In the genomic region with DNA sequence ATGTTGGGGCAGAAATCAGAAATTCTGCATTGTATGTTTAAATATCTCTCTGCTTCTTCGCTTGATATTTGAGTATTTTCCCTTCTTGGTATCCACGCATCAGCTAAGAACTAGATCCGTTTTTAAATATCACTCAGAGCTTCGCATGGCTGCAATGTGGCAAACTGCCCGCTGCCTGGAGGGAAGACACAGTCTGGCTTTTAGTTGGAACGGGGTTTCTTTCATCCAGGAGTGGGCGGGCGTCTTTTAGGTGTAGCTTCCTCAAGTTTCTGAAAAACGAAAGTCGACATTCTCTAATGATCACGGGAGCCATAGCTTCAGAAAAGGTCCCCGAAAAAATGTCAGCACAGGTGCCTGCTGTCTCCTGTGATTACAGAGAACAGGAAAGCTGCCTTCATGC, we compare ENCODE assay signal across 11 mouse cellular contexts. TPM values are rescaled to one million over a fixed set of nuclear protein-coding genes. Genes with fewer than 3 reads are reported as not detected.
A peak's percentile ranks its signal among the peaks of the same experiment; 100 is the strongest.
DNase-seq lines count a peak whose midpoint lies in the region; ATAC-seq and TF ChIP-seq lines count a peak whose summit lies in the region.
"Had no signal": no experiment of that assay in that cellular context is flagged by ENCODE, and none has a peak within 500 bp of the region (broad histone marks: within the 10 kb centered on the region; RNA-seq: fewer than 3 reads in every experiment).

No protein-coding gene starts in this region.

- intact Hi-C loops in heart, postnatal 14 days (cut with DNase I): no loop called here

- H3K4me1 ChIP-seq in kidney, adult 2 months (ENCODE audit: control insufficient read depth, insufficient read depth, low read length): no peaks in the 10 kb centered on the region
- no peaks in the 10 kb centered on the region for H3K4me1 ChIP-seq in liver, embryonic 11.5 days (replicated peaks; ENCODE audit: control insufficient read depth, insufficient read depth, low read length)
- no peaks in the 10 kb centered on the region for H3K4me1 ChIP-seq in forebrain, embryonic 11.5 days (replicated peaks; ENCODE audit: control insufficient read depth, insufficient read depth, low read length)
- H3K4me1 ChIP-seq in lung, adult 2 months (ENCODE audit: control insufficient read depth, insufficient read depth, low read length): no peaks in the 10 kb centered on the region

- H3K36me3 ChIP-seq in kidney, adult 2 months (ENCODE audit: control insufficient read depth, insufficient read depth, low read length): no peaks in the 10 kb centered on the region
- no peaks in the 10 kb centered on the region for H3K36me3 ChIP-seq in liver, embryonic 11.5 days (ENCODE audit: control insufficient read depth, insufficient read depth, low read length)
- no peaks in the 10 kb centered on the region for H3K36me3 ChIP-seq in forebrain, embryonic 11.5 days (ENCODE audit: control insufficient read depth, insufficient read depth, low read length)
- H3K36me3 ChIP-seq: G1E had no signal

- WGBS in kidney, adult 2 months: 49% methylated on average over 12 of the region's 12 CpGs
- WGBS in liver, embryonic 11.5 days: 69% methylated on average over 12 of the region's 12 CpGs
- WGBS in forebrain, embryonic 11.5 days: 80% methylated on average over 12 of the region's 12 CpGs
- WGBS in lung, adult 2 months: 68% methylated on average over 12 of the region's 12 CpGs

- H3K27ac ChIP-seq in kidney, adult 2 months (ENCODE audit: insufficient read depth, low read depth, low read length): no peak overlapping the region
- no peak overlapping the region for H3K27ac ChIP-seq in liver, embryonic 11.5 days (ENCODE audit: low read depth, low read length)
- H3K27ac ChIP-seq in forebrain, embryonic 11.5 days (ENCODE audit: low read depth, low read length): no peak overlapping the region

- no peaks in the 10 kb centered on the region for H3K27me3 ChIP-seq in kidney, adult 2 months (replicated peaks; ENCODE audit: control insufficient read depth, insufficient read depth, low read length)
- no peaks in the 10 kb centered on the region for H3K27me3 ChIP-seq in liver, embryonic 11.5 days (replicated peaks; ENCODE audit: control insufficient read depth, insufficient read depth, low read length)
- no peaks in the 10 kb centered on the region for H3K27me3 ChIP-seq in forebrain, embryonic 11.5 days (ENCODE audit: control insufficient read depth, insufficient read depth, low read length)

- H3K4me2 ChIP-seq in liver, embryonic 11.5 days: no peak overlapping the region
- no peak overlapping the region for H3K4me2 ChIP-seq in forebrain, embryonic 11.5 days (ENCODE audit: low read depth, low read length, severe bottlenecking)

- TF ChIP-seq POLR2A in kidney, adult 2 months (IDR thresholded peaks at IDR 0.05; ENCODE audit: low read depth, low read length): no peak
- no peak for TF ChIP-seq POLR2A in lung, adult 2 months (IDR thresholded peaks at IDR 0.05; ENCODE audit: borderline replicate concordance, extremely low read depth, low read depth, low read length)

- H3K9me3 ChIP-seq in liver, embryonic 11.5 days (ENCODE audit: control insufficient read depth, low read length): no peaks in the 10 kb centered on the region
- H3K9me3 ChIP-seq in forebrain, embryonic 11.5 days (ENCODE audit: control insufficient read depth, low read length): no peaks in the 10 kb centered on the region
- H3K9me3 ChIP-seq: G1E had no signal

- no peak for TF ChIP-seq CTCF in kidney, adult 2 months (conservative IDR thresholded peaks at IDR 0.05; ENCODE audit: insufficient read depth, insufficient read length, low read depth, low read length)
- no peak for TF ChIP-seq CTCF in lung, adult 2 months (IDR thresholded peaks at IDR 0.05; ENCODE audit: insufficient read depth, low read length)

- no peak overlapping the region for H3K4me3 ChIP-seq in kidney, adult 2 months (ENCODE audit: insufficient read depth, low read depth, low read length)
- H3K4me3 ChIP-seq in liver, embryonic 11.5 days (ENCODE audit: low read depth, low read length): no peak overlapping the region
- H3K4me3 ChIP-seq in forebrain, embryonic 11.5 days (ENCODE audit: low read depth, low read length): no peak overlapping the region
- H3K4me3 ChIP-seq in lung, adult 2 months (replicated peaks; ENCODE audit: extremely low read depth, low read depth, low read length): no peak overlapping the region

- peak; percentile 77 for ATAC-seq in frontal cortex, adult (ENCODE audit: low TSS enrichment)
- ATAC-seq in liver, embryonic 11.5 days (replicated peaks; ENCODE audit: low FRiP score): no peak
- ATAC-seq in forebrain, embryonic 11.5 days (replicated peaks; ENCODE audit: low FRiP score): no peak

- H3K9ac ChIP-seq in liver, embryonic 11.5 days (ENCODE audit: low read depth, low read length): no peak overlapping the region
- no peak overlapping the region for H3K9ac ChIP-seq in forebrain, embryonic 11.5 days (ENCODE audit: low read length)

- peak; percentile 8 for DNase-seq in kidney, adult 2 months
- no peak for DNase-seq in kidney, adult 18-20 months
- peak; percentile 40 to 43 for DNase-seq in heart, postnatal 14 days
- DNase-seq in right cerebral cortex, postnatal 25 days: peak; percentile 37
- DNase-seq in liver, embryonic 11.5 days (ENCODE audit: low spot score): no peak
- no peak for DNase-seq in forebrain, embryonic 11.5 days (ENCODE audit: low spot score)
- DNase-seq in lung, adult 2 months: no peak
- DNase-seq: kidney, adult 11 months; liver had no signal

RNA-seq across cellular contexts. Expression of a gene that starts 1.4 kb away (rescaled TPM):
- 0.77 TPM in 1 of 2 replicates, not detected in the other for polyA plus RNA-seq in kidney, adult 2 months (2012; rRNA removed)
- total RNA-seq in heart, postnatal 14 days (2021): 100 to 1,000 TPM; 121 to 140 TPM
- 0.01 TPM in 1 of 2 replicates, not detected in the other for polyA plus RNA-seq in liver, embryonic 11.5 days (2014; fragmentation: Nextera tagmentation; extraction: Ambion mirVana)
- not detected in 2 replicates for polyA plus RNA-seq in forebrain, embryonic 11.5 days (2014; fragmentation: Nextera tagmentation; extraction: Ambion mirVana)
- 0.06 and 1.6 TPM in 2 replicates for polyA plus RNA-seq in lung, adult 2 months (2012; rRNA removed)
- polyA plus RNA-seq: G1E had no signal

RNA-seq across cellular contexts. Expression of a gene that starts 14.2 kb away (rescaled TPM):
- polyA plus RNA-seq in kidney, adult 2 months (2012; rRNA removed): not detected in 2 replicates
- not detected for total RNA-seq in heart, postnatal 14 days (2021)
- polyA plus RNA-seq in liver, embryonic 11.5 days (2014; fragmentation: Nextera tagmentation; extraction: Ambion mirVana): not detected in 2 replicates
- polyA plus RNA-seq in forebrain, embryonic 11.5 days (2014; fragmentation: Nextera tagmentation; extraction: Ambion mirVana): not detected in 2 replicates
- not detected in 2 replicates for polyA plus RNA-seq in lung, adult 2 months (2012; rRNA removed)
- total RNA-seq: G1E had no signal
- polyA plus RNA-seq: G1E had no signal

RNA-seq across cellular contexts. Expression of a gene that starts 33.7 kb away (rescaled TPM):
- polyA plus RNA-seq in kidney, adult 2 months (2012; rRNA removed): not detected in 2 replicates
- total RNA-seq in heart, postnatal 14 days (2021): not detected
- polyA plus RNA-seq in liver, embryonic 11.5 days (2014; fragmentation: Nextera tagmentation; extraction: Ambion mirVana): not detected in 2 replicates
- polyA plus RNA-seq in forebrain, embryonic 11.5 days (2014; fragmentation: Nextera tagmentation; extraction: Ambion mirVana): not detected in 2 replicates
- polyA plus RNA-seq in lung, adult 2 months (2012; rRNA removed): not detected in 2 replicates
- total RNA-seq: G1E had no signal
- polyA plus RNA-seq: G1E had no signal

Comparison
In these comparisons a context has a peak if more than half of its experiments do, and no peak if none do; other contexts are left out.
1. DNase-seq: peak in kidney, adult 2 months (single experiment), heart, postnatal 14 days (2 of 2) and right cerebral cortex, postnatal 25 days (single experiment); none in kidney, adult 18-20 months (single experiment), liver, embryonic 11.5 days (single experiment), forebrain, embryonic 11.5 days (single experiment) and lung, adult 2 months (single experiment).